Mouse (Mus musculus) heart, postnatal 4 days (tissue): ENCODE measurements at regions not wholly inside any gene's neighbourhood (a gene's known extent, or its start where the extent isn't known, plus 50 kb on each side); places are given as distances from the start of the nearest gene placed in this dataset.

Experiments used
- DNase-seq: peaks from one replicate; pipeline ENCODE4 v3.0.0; 2021

- DNase-seq, result peak; percentile 73
Observed at GRCm38 (mm10) chr5:115790436-115790835, 54.6 kb upstream of the Cit start.
